Mouse (Mus musculus): ENCODE data around the gene Haus4.
A peak's percentile ranks its signal among the peaks of the same experiment; 100 is the strongest.

The Haus4 gene

DNA sequence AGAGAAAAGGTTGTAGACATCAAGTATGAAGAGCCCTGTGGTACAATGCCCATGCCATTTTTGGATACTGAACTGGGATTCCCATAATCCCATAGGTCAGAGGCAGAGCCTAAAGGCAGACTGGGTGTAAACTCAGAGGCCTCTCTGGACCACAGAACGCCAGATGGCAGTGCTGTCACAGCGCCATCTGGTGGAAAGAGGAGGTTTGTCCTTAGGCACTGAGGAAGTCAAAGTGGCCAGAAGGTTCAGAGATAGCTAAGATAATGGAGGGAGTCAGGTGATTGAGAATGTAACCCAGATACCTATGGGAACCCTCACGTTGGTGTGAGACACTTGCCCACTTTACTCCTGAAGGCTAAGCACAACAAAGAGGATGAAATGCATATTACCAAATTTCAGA is 60.2 kb downstream of the Haus4 start:
- peak; percentile 78 for DNase-seq

DNA sequence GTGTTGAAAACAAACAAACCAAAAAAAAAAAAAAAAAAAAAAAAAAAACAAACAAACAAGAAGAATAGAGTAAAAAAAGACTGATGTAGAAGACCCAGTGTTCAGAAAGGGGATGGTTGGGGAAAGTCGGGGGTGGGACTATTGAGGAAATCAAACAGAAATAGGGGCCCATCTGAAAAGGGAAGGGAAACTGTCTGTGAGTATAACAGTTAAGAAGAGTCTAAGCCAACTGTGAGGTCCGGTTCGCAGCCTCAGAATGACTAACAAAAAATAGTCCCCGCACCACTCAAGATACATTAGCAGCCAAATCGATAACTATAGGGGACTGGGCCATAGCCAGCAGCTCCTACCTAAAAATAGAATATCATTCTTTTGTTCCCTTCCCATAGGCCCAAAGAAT is 61.2 kb downstream of the Haus4 start:
- no peak for DNase-seq

DNA sequence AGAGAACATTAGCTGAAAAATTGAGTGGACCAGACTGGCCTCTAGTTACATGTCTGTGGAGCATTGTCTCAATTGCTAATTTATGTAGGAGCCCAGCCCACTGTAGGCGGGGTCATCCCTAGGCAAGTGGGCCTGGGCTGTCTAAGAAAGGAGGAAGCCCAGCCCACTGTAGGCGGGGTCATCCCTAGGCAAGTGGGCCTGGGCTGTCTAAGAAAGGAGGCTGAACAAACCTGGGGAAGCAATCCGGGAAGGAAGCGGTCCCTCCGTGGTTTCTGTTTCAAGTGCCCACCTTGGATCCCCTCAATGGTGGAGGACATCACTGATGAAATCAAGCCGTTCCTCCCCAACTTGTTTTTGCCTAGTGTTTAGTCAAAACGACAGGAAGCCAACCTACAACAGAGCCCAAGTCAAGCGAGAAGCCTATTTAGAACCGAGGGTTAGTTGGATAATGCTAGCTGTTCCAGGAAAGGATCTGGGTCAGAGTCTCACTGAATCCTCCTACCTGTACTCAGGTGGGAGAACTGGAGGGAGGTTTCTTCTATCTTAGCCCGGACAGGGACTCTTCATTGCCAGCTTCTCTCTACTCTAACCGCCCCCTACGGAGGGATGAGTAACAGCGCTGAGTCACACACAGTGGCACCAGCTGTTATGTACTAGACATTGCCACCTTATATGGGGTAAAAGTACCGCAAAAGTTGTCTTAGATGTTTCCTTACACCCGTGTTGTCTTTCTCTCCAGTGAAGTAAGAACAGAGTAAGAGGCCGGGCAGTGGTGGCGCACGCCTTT is 61.9 kb downstream of the Haus4 start:
- DNase-seq, result no peak
